Mouse (Mus musculus): Measurements from ENCODE around the gene Hist1h3a. TPM values are rescaled to one million over a fixed set of nuclear protein-coding genes. Genes with fewer than 3 reads are reported as not detected.
A peak's percentile ranks its signal among the peaks of the same experiment; 100 is the strongest.
"Not testable (repeated sequence)": the region's sequence is repeated elsewhere in the genome, so short reads cannot be mapped to it uniquely, and the experiment has no call there.

Gene Hist1h3a
- total and polyA plus RNA-seq, 2 experiments = 2.0 to 18.3 TPM

DNA sequence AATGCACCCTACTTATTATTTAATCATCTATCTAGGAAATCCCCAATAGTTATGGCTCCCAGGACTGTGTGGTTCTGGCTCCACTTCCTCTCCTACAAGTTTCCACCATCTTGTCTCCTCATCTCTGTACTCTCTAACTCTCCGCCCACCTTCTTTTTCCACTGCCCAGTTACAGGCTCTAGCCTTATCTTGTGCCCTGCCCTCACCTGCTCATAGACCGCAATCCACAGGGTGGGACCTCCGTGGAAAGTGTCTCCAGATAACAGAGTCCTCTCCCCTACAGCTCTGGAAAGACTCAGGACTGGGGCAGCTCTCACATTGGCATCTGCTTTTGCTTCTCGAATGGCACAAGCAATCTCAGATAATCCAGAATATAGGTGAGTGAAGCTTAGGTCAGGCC, 16.8 kb upstream of the Hist1h3a start:
- Histone ChIP-seq H3K27ac (replicated peaks; ENCODE audit: insufficient read depth, low read depth, low read length) (no peak overlapping the region), H3K4me3 (ENCODE audit: insufficient read depth, low read depth, low read length) (no peak overlapping the region), H3K79me2 (ENCODE audit: control insufficient read depth, insufficient read depth, low read length) (no peaks in the 10 kb centered on the region), H3K4me1 (ENCODE audit: control insufficient read depth, insufficient read depth, low read length) (peaks cover 4% of the 10 kb centered on the region; the same call in 1 of the 2 replicates), H3K27me3 (ENCODE audit: control insufficient read depth, insufficient read depth, low read length) (no peaks in the 10 kb centered on the region), H3K9ac (ENCODE audit: low read depth, low read length) (no peak overlapping the region), H3K36me3 (ENCODE audit: control insufficient read depth, insufficient read depth, low read length) (no peaks in the 10 kb centered on the region)
- no peak for DNase-seq (ENCODE audit: extremely low read depth, low read depth, low spot score)
- 89% methylated on average over 4 of the region's 4 CpGs for WGBS
- TF ChIP-seq POLR2A (IDR thresholded peaks at IDR 0.05; ENCODE audit: extremely low read depth, insufficient read depth, low read length) (no peak), CTCF (IDR thresholded peaks at IDR 0.05; ENCODE audit: low read depth, low read length) (no peak)

GRCm38 (mm10) chr13:23778339-23778738, 16.2 kb upstream of the Hist1h3a start:
- peaks cover 4% of the 10 kb centered on the region; the same call in 1 of the 2 replicates for H3K4me1 ChIP-seq (ENCODE audit: control insufficient read depth, insufficient read depth, low read length)
- H3K79me2 ChIP-seq (ENCODE audit: control insufficient read depth, insufficient read depth, low read length) = no peaks in the 10 kb centered on the region
- H3K4me3 ChIP-seq (ENCODE audit: insufficient read depth, low read depth, low read length) = no peak overlapping the region
- H3K27me3 ChIP-seq (ENCODE audit: control insufficient read depth, insufficient read depth, low read length) = no peaks in the 10 kb centered on the region
- no peaks in the 10 kb centered on the region for H3K36me3 ChIP-seq (ENCODE audit: control insufficient read depth, insufficient read depth, low read length)
- H3K9ac ChIP-seq (ENCODE audit: low read depth, low read length) = no peak overlapping the region
- no peak overlapping the region for H3K27ac ChIP-seq (replicated peaks; ENCODE audit: insufficient read depth, low read depth, low read length)
- DNase-seq (ENCODE audit: extremely low read depth, low read depth, low spot score) = peak; percentile 85
- 59% methylated on average over 7 of the region's 7 CpGs for WGBS
- TF ChIP-seq CTCF (IDR thresholded peaks at IDR 0.05; ENCODE audit: low read depth, low read length) (no peak), POLR2A (IDR thresholded peaks at IDR 0.05; ENCODE audit: extremely low read depth, insufficient read depth, low read length) (no peak)

DNA sequence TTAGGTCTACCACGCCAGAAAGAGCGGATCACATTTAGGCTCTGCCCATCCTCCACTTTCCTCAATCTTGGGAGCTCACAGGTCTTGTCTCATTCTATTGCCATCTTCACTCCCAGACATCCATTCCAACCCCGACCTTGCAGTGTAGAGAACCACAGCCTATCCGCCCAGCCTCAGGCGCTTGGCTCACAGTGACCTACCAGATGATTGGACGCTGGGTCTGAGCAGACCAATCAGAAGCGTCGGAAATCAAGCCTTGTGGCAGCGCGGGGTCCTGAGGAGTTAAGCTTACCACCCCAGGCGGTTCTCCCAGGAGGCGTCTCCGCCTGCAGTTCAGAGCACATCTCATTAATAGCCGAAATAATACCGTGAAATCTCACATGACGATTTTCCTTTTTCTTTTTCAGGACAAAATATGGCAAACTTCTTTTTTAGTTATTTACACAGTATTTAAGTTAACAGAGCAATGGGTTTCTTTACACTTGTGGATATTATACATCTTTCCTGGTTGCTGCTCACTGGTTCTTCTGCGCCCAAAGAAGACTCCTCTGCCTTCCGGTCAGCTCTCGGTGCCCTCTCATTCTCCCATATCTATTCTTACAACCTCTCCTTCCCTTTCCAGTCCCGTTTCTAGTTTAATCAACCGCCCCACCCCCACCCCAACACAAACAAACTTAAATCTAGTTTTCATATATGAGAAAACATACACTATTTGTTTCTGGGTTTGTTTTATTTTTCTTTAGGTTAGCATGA, 10.6 kb upstream of the Hist1h3a start:
- H3K79me2 ChIP-seq (ENCODE audit: control insufficient read depth, insufficient read depth, low read length) = no peaks in the 10 kb centered on the region
- H3K9ac ChIP-seq (ENCODE audit: low read depth, low read length) = no peak overlapping the region
- no peaks in the 10 kb centered on the region for H3K27me3 ChIP-seq (ENCODE audit: control insufficient read depth, insufficient read depth, low read length)
- H3K4me3 ChIP-seq (ENCODE audit: insufficient read depth, low read depth, low read length) = no peak overlapping the region
- no peaks in the 10 kb centered on the region for H3K4me1 ChIP-seq (ENCODE audit: control insufficient read depth, insufficient read depth, low read length)
- DNase-seq (ENCODE audit: extremely low read depth, low read depth, low spot score) = no peak
- TF ChIP-seq CTCF (IDR thresholded peaks at IDR 0.05; ENCODE audit: low read depth, low read length) = no peak
- TF ChIP-seq POLR2A (IDR thresholded peaks at IDR 0.05; ENCODE audit: extremely low read depth, insufficient read depth, low read length) = no peak
- 36% methylated on average over 21 of the region's 21 CpGs for WGBS
- no peak overlapping the region for H3K27ac ChIP-seq (replicated peaks; ENCODE audit: insufficient read depth, low read depth, low read length)
- H3K36me3 ChIP-seq (ENCODE audit: control insufficient read depth, insufficient read depth, low read length) = no peaks in the 10 kb centered on the region

DNA sequence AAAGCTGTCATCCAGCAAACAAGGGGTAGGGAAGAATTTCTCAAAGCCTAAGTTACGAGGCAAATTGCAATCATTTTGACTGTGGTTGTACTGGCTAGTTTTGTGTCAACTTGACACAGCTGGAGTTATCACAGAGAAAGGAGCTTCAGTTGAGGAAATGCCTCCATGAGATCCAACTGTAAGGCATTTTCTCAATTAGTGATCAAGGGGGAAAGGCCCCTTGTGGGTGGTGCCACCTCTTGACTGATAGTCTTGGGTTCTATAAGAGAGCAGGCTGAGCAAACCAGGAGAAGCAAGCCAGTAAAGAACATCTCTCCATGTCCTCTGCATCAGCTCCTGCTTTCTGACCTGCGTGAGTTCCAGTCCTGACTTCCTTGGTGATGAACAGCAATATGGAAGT, 7.4 kb upstream of the Hist1h3a start, which contains the start of gene Trim38:
Gene Trim38 (plus strand): TSS at position 301 of the 400 bp plus-strand sequence.
- DNase-seq (ENCODE audit: extremely low read depth, low read depth, low spot score); H3K79me2 ChIP-seq (ENCODE audit: control insufficient read depth, insufficient read depth, low read length); H3K27me3 ChIP-seq (ENCODE audit: control insufficient read depth, insufficient read depth, low read length); H3K4me1 ChIP-seq (ENCODE audit: control insufficient read depth, insufficient read depth, low read length); H3K36me3 ChIP-seq (ENCODE audit: control insufficient read depth, insufficient read depth, low read length); H3K4me3 ChIP-seq (ENCODE audit: insufficient read depth, low read depth, low read length); H3K9ac ChIP-seq (ENCODE audit: low read depth, low read length); H3K27ac ChIP-seq (replicated peaks; ENCODE audit: insufficient read depth, low read depth, low read length): not testable (repeated sequence)
- 95% methylated on average over 2 of the region's 2 CpGs for WGBS

GRCm38 (mm10) chr13:23768834-23769397, 6.7 kb upstream of the Hist1h3a start:
- DNase-seq (ENCODE audit: extremely low read depth, low read depth, low spot score) = no peak
- 69% methylated on average over 5 of the region's 5 CpGs for WGBS
- H3K27me3 ChIP-seq (ENCODE audit: control insufficient read depth, insufficient read depth, low read length) = no peaks in the 10 kb centered on the region
- no peak for TF ChIP-seq POLR2A (IDR thresholded peaks at IDR 0.05; ENCODE audit: extremely low read depth, insufficient read depth, low read length)
- no peak for TF ChIP-seq CTCF (IDR thresholded peaks at IDR 0.05; ENCODE audit: low read depth, low read length)
- no peaks in the 10 kb centered on the region for H3K36me3 ChIP-seq (ENCODE audit: control insufficient read depth, insufficient read depth, low read length)
- H3K9ac ChIP-seq (ENCODE audit: low read depth, low read length) = no peak overlapping the region
- no peaks in the 10 kb centered on the region for H3K79me2 ChIP-seq (ENCODE audit: control insufficient read depth, insufficient read depth, low read length)
- peaks cover 7% of the 10 kb centered on the region; the same call in 1 of the 2 replicates for H3K4me1 ChIP-seq (ENCODE audit: control insufficient read depth, insufficient read depth, low read length)
- H3K4me3 ChIP-seq (ENCODE audit: insufficient read depth, low read depth, low read length) = no peak overlapping the region
- H3K27ac ChIP-seq (replicated peaks; ENCODE audit: insufficient read depth, low read depth, low read length) = no peak overlapping the region

GRCm38 (mm10) chr13:23766772-23767171, 4.6 kb upstream of the Hist1h3a start:
- Histone ChIP-seq H3K27me3 (ENCODE audit: control insufficient read depth, insufficient read depth, low read length) (no peaks in the 10 kb centered on the region), H3K9ac (ENCODE audit: low read depth, low read length) (no peak overlapping the region), H3K4me1 (ENCODE audit: control insufficient read depth, insufficient read depth, low read length) (peaks cover 7% of the 10 kb centered on the region; the same call in 1 of the 2 replicates), H3K36me3 (ENCODE audit: control insufficient read depth, insufficient read depth, low read length) (no peaks in the 10 kb centered on the region), H3K4me3 (ENCODE audit: insufficient read depth, low read depth, low read length) (no peak overlapping the region), H3K27ac (replicated peaks; ENCODE audit: insufficient read depth, low read depth, low read length) (no peak overlapping the region), H3K79me2 (ENCODE audit: control insufficient read depth, insufficient read depth, low read length) (no peaks in the 10 kb centered on the region)
- TF ChIP-seq POLR2A (IDR thresholded peaks at IDR 0.05; ENCODE audit: extremely low read depth, insufficient read depth, low read length) (no peak), CTCF (IDR thresholded peaks at IDR 0.05; ENCODE audit: low read depth, low read length) (no peak)
- DNase-seq (ENCODE audit: extremely low read depth, low read depth, low spot score) = peak; percentile 91

Measured in liver, adult 2 months (tissue).